Mouse (Mus musculus): ENCODE results near the gene Usp19. TPM values are rescaled to one million over a fixed set of nuclear protein-coding genes. Genes with fewer than 3 reads are reported as not detected.

Usp19 gene
- polyA plus RNA-seq, 1 experiment from 2014 or later: 52.5 TPM

DNA sequence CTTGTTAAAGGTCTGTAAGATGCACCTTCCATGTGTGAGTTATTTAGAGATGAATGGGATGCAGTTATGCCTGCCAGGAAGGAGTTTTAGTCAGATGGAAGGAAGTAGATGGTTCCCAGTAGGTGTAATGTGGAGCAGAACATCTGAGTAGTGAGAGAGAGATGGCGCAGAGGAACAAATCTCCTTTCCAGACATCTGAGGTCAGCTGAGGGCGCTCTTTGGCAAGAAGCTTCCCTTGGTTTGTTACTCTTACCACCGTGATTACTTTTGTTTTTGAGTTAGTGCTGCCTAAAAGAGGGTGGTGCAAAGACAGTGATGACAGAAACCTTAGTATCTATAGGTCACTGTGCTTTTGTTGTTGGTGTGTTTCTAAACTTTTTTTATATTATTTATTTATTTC, 35.0 kb downstream of the Usp19 start:
- no peak for DNase-seq (ENCODE audit: low spot score)
- no peak overlapping the region for H3K9ac ChIP-seq (replicated peaks; ENCODE audit: low read length)
- peaks cover 6% of the 10 kb centered on the region for H3K36me3 ChIP-seq (replicated peaks; ENCODE audit: control insufficient read depth, insufficient read depth, low read depth, low read length)
- no peak for ATAC-seq (replicated peaks; ENCODE audit: insufficient number of reproducible peaks, low FRiP score, low TSS enrichment, low read depth)
- WGBS: 95% methylated on average over 3 of the region's 3 CpGs
- no peak overlapping the region for H3K4me2 ChIP-seq (ENCODE audit: low read depth, low read length)
- H3K4me3 ChIP-seq (ENCODE audit: low read depth, low read length): no peak overlapping the region
- no peaks in the 10 kb centered on the region for H3K27me3 ChIP-seq (ENCODE audit: control insufficient read depth, insufficient read depth, low read length)
- no peaks in the 10 kb centered on the region for H3K9me3 ChIP-seq (replicated peaks; ENCODE audit: control insufficient read depth, low read length)
- no peaks in the 10 kb centered on the region for H3K4me1 ChIP-seq (ENCODE audit: control insufficient read depth, insufficient read depth, low read length)
- no peak overlapping the region for H3K27ac ChIP-seq (replicated peaks; ENCODE audit: low read depth, low read length)

DNA sequence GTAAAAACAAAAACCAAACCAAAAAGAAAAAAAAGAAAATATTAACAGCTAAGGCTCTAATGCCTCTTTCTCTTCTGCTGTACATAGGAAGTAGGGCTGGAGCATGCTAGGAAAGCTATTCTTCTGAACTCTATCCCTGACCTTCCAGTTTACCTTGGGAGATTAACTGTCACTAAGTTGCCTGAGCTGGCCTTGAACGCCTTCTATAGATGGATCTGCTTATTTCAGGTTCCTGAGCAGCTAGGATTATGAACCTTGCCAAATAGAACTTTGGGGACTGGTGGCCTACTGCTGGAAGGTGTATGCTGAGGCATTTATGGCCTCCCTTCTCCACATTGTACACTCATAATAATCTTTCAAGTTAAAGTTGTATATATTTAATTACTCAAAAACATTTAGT, 40.6 kb downstream of the Usp19 start:
- H3K9ac ChIP-seq (replicated peaks; ENCODE audit: low read length): no peak overlapping the region
- no peaks in the 10 kb centered on the region for H3K27me3 ChIP-seq (ENCODE audit: control insufficient read depth, insufficient read depth, low read length)
- DNase-seq (ENCODE audit: low spot score): no peak
- H3K9me3 ChIP-seq (replicated peaks; ENCODE audit: control insufficient read depth, low read length): no peaks in the 10 kb centered on the region
- 94% methylated on average over 1 of the region's 1 CpGs for WGBS
- H3K4me2 ChIP-seq (ENCODE audit: low read depth, low read length): no peak overlapping the region
- no peak overlapping the region for H3K4me3 ChIP-seq (ENCODE audit: low read depth, low read length)
- ATAC-seq (replicated peaks; ENCODE audit: insufficient number of reproducible peaks, low FRiP score, low TSS enrichment, low read depth): no peak
- H3K36me3 ChIP-seq (replicated peaks; ENCODE audit: control insufficient read depth, insufficient read depth, low read depth, low read length): peaks cover 30% of the 10 kb centered on the region
- H3K4me1 ChIP-seq (ENCODE audit: control insufficient read depth, insufficient read depth, low read length): no peaks in the 10 kb centered on the region
- no peak overlapping the region for H3K27ac ChIP-seq (replicated peaks; ENCODE audit: low read depth, low read length)

DNA sequence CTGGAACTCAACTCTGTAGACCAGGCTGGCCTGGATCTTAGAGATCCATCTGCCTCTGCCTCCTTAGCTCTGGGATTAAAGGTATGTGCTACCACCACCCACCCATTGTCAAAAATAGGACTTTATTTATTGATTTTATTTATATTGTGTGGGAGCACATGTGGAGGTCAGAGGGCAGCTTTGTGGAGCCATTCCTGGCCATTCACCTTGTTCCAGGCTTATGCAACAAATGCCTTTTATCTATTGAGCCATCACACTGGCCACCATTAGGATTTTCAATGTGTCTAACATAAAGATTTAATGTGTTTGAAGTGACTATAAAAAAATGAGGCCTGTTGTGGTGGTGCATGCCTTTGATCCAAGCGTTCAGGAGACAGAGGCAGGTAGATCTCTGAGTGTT, 41.1 kb downstream of the Usp19 start:
- 92% methylated on average over 1 of the region's 1 CpGs for WGBS
- Histone ChIP-seq H3K4me3 (ENCODE audit: low read depth, low read length) (no peak overlapping the region), H3K27me3 (ENCODE audit: control insufficient read depth, insufficient read depth, low read length) (no peaks in the 10 kb centered on the region), H3K27ac (replicated peaks; ENCODE audit: low read depth, low read length) (no peak overlapping the region), H3K9ac (replicated peaks; ENCODE audit: low read length) (no peak overlapping the region), H3K4me1 (ENCODE audit: control insufficient read depth, insufficient read depth, low read length) (no peaks in the 10 kb centered on the region), H3K4me2 (ENCODE audit: low read depth, low read length) (no peak overlapping the region), H3K9me3 (replicated peaks; ENCODE audit: control insufficient read depth, low read length) (no peaks in the 10 kb centered on the region), H3K36me3 (replicated peaks; ENCODE audit: control insufficient read depth, insufficient read depth, low read depth, low read length) (peaks cover 30% of the 10 kb centered on the region)
- ATAC-seq (replicated peaks; ENCODE audit: insufficient number of reproducible peaks, low FRiP score, low TSS enrichment, low read depth): no peak
- no peak for DNase-seq (ENCODE audit: low spot score)

DNA sequence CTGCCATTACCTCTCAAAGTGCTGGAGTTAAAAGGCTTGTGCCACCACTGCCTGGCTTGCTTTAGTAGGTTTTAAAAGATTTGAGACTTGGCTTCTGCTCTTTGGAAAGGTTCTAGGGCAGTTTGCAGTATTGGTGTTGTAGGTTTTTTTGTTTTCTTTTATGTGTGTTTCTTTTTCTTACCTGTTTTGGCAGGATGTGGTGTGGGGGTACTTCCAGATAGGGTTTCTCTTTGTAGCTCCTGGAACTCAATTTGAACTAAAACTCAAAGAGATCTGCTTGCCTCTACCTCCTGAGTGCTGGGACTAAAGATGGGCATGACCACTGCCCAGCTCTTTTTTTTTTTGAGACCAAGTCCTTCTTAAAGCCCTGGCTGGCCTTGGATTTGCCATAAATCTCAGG, 50.4 kb downstream of the Usp19 start:
- DNase-seq (ENCODE audit: low spot score) (no peak), ATAC-seq (replicated peaks; ENCODE audit: insufficient number of reproducible peaks, low FRiP score, low TSS enrichment, low read depth) (no peak)
- no peaks in the 10 kb centered on the region for H3K27me3 ChIP-seq (ENCODE audit: control insufficient read depth, insufficient read depth, low read length)
- H3K9me3 ChIP-seq (replicated peaks; ENCODE audit: control insufficient read depth, low read length): no peaks in the 10 kb centered on the region
- H3K4me3 ChIP-seq (ENCODE audit: low read depth, low read length): no peak overlapping the region
- H3K36me3 ChIP-seq (replicated peaks; ENCODE audit: control insufficient read depth, insufficient read depth, low read depth, low read length): peaks cover 30% of the 10 kb centered on the region
- no peak overlapping the region for H3K27ac ChIP-seq (replicated peaks; ENCODE audit: low read depth, low read length)
- H3K9ac ChIP-seq (replicated peaks; ENCODE audit: low read length): no peak overlapping the region
- no peaks in the 10 kb centered on the region for H3K4me1 ChIP-seq (ENCODE audit: control insufficient read depth, insufficient read depth, low read length)
- no peak overlapping the region for H3K4me2 ChIP-seq (ENCODE audit: low read depth, low read length)

DNA sequence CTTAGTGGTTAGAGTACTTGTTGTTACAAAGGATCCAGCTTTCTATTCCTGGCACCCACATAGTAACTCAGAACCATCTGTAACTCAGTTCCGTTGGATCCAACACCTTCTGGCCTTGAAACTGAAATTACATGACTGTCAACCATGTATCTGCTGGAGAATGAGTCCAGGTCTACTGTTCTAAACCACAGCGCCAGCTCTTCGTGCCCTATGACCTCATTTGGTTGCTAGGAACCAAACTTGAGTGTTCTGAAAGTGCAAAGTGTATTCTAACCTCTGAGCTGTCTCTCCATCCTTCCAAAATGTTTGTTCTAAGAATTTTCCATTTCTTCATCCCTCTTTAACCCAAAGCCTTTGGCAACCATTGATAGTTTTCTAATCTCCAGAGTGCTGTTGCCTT, 55.6 kb downstream of the Usp19 start:
- no peak overlapping the region for H3K4me3 ChIP-seq (ENCODE audit: low read depth, low read length)
- no peaks in the 10 kb centered on the region for H3K9me3 ChIP-seq (replicated peaks; ENCODE audit: control insufficient read depth, low read length)
- 95% methylated on average over 3 of the region's 3 CpGs for WGBS
- no peak overlapping the region for H3K9ac ChIP-seq (replicated peaks; ENCODE audit: low read length)
- no peak overlapping the region for H3K4me2 ChIP-seq (ENCODE audit: low read depth, low read length)
- H3K27me3 ChIP-seq (ENCODE audit: control insufficient read depth, insufficient read depth, low read length): no peaks in the 10 kb centered on the region
- peaks cover 29% of the 10 kb centered on the region for H3K36me3 ChIP-seq (replicated peaks; ENCODE audit: control insufficient read depth, insufficient read depth, low read depth, low read length)
- H3K4me1 ChIP-seq (ENCODE audit: control insufficient read depth, insufficient read depth, low read length): no peaks in the 10 kb centered on the region
- no peak for ATAC-seq (replicated peaks; ENCODE audit: insufficient number of reproducible peaks, low FRiP score, low TSS enrichment, low read depth)
- H3K27ac ChIP-seq (replicated peaks; ENCODE audit: low read depth, low read length): no peak overlapping the region
- DNase-seq (ENCODE audit: low spot score): no peak

DNA sequence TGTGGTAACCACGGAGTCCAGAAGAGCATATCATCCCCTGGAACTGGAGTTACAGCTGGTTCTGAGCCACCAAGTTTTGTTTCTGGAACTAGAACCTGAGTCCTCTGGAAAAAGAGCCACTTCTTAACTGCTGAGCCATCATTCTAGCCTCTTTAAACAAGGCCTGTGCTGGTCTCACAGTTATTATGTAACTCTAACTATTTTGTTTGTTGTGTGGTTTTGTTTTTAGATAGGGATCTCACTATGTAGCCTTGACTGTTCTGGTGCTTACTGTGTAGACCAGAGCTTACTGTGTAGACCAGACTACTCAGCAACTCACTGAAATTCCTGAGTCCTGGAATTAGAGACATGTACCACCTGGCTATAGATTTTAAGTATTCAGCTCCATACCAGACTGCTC, 56.5 kb downstream of the Usp19 start:
- Histone ChIP-seq H3K4me2 (ENCODE audit: low read depth, low read length) (no peak overlapping the region), H3K9me3 (replicated peaks; ENCODE audit: control insufficient read depth, low read length) (no peaks in the 10 kb centered on the region), H3K4me1 (ENCODE audit: control insufficient read depth, insufficient read depth, low read length) (no peaks in the 10 kb centered on the region), H3K4me3 (ENCODE audit: low read depth, low read length) (no peak overlapping the region), H3K9ac (replicated peaks; ENCODE audit: low read length) (no peak overlapping the region), H3K36me3 (replicated peaks; ENCODE audit: control insufficient read depth, insufficient read depth, low read depth, low read length) (peaks cover 21% of the 10 kb centered on the region), H3K27me3 (ENCODE audit: control insufficient read depth, insufficient read depth, low read length) (no peaks in the 10 kb centered on the region), H3K27ac (replicated peaks; ENCODE audit: low read depth, low read length) (no peak overlapping the region)
- WGBS: 98% methylated on average over 1 of the region's 1 CpGs
- ATAC-seq (replicated peaks; ENCODE audit: insufficient number of reproducible peaks, low FRiP score, low TSS enrichment, low read depth): no peak
- DNase-seq (ENCODE audit: low spot score): no peak

Other genes with a start within 250 kb of the Usp19 start
- 44.5 and 49.8 TPM in 2 replicates for gene Dag1, start 226.6 kb upstream of the Usp19 start, polyA plus RNA-seq (2014; fragmentation: Nextera tagmentation; extraction: Ambion mirVana)
- gene Nicn1, start 200.2 kb upstream of the Usp19 start, polyA plus RNA-seq (2014; fragmentation: Nextera tagmentation; extraction: Ambion mirVana): 48.4 TPM in 2 replicates
- 14.6 and 16.4 TPM in 2 replicates for gene Amt, start 193.7 kb upstream of the Usp19 start, polyA plus RNA-seq (2014; fragmentation: Nextera tagmentation; extraction: Ambion mirVana)
- 282 and 303 TPM in 2 replicates for gene Rhoa, start 184.5 kb upstream of the Usp19 start, polyA plus RNA-seq (2014; fragmentation: Nextera tagmentation; extraction: Ambion mirVana)
- 20.6 and 25.4 TPM in 2 replicates for gene Tcta, start 184.4 kb upstream of the Usp19 start, polyA plus RNA-seq (2014; fragmentation: Nextera tagmentation; extraction: Ambion mirVana)
- 888 and 899 TPM in 2 replicates for gene Gpx1, start 151.7 kb upstream of the Usp19 start, polyA plus RNA-seq (2014; fragmentation: Nextera tagmentation; extraction: Ambion mirVana)
- 128 and 149 TPM in 2 replicates for gene Usp4, start 142.7 kb upstream of the Usp19 start, polyA plus RNA-seq (2014; fragmentation: Nextera tagmentation; extraction: Ambion mirVana)
- gene 1700102P08Rik, start 97.8 kb upstream of the Usp19 start, polyA plus RNA-seq (2014; fragmentation: Nextera tagmentation; extraction: Ambion mirVana): 0.59 and 0.76 TPM in 2 replicates
- gene Ccdc36, start 62.1 kb upstream of the Usp19 start, polyA plus RNA-seq (2014; fragmentation: Nextera tagmentation; extraction: Ambion mirVana): 1.5 and 1.7 TPM in 2 replicates
- gene BC048562, start 54.1 kb upstream of the Usp19 start, polyA plus RNA-seq (2014; fragmentation: Nextera tagmentation; extraction: Ambion mirVana): not detected in 2 replicates
- gene Ccdc71, start 30.1 kb upstream of the Usp19 start, polyA plus RNA-seq (2014; fragmentation: Nextera tagmentation; extraction: Ambion mirVana): 49.1 and 63.2 TPM in 2 replicates
- gene Klhdc8b, start 29.0 kb upstream of the Usp19 start, polyA plus RNA-seq (2014; fragmentation: Nextera tagmentation; extraction: Ambion mirVana): 19.0 and 22.4 TPM in 2 replicates
- gene Lamb2, start 10.9 kb upstream of the Usp19 start, polyA plus RNA-seq (2014; fragmentation: Nextera tagmentation; extraction: Ambion mirVana): 15.3 and 15.4 TPM in 2 replicates
- 130 and 138 TPM in 2 replicates for gene Qars, start 17.1 kb downstream of the Usp19 start, polyA plus RNA-seq (2014; fragmentation: Nextera tagmentation; extraction: Ambion mirVana)
- 165 and 168 TPM in 2 replicates for gene Qrich1, start 26.2 kb downstream of the Usp19 start, polyA plus RNA-seq (2014; fragmentation: Nextera tagmentation; extraction: Ambion mirVana)
- gene Impdh2, start 69.7 kb downstream of the Usp19 start, polyA plus RNA-seq (2014; fragmentation: Nextera tagmentation; extraction: Ambion mirVana): 242 and 248 TPM in 2 replicates
- 48.4 and 49.0 TPM in 2 replicates for gene Ndufaf3, start 76.8 kb downstream of the Usp19 start, polyA plus RNA-seq (2014; fragmentation: Nextera tagmentation; extraction: Ambion mirVana)
- 167 and 185 TPM in 2 replicates for gene Dalrd3, start 79.3 kb downstream of the Usp19 start, polyA plus RNA-seq (2014; fragmentation: Nextera tagmentation; extraction: Ambion mirVana)
- gene Wdr6, start 88.1 kb downstream of the Usp19 start, polyA plus RNA-seq (2014; fragmentation: Nextera tagmentation; extraction: Ambion mirVana): 118 and 130 TPM in 2 replicates
- gene P4htm, start 107.1 kb downstream of the Usp19 start, polyA plus RNA-seq (2014; fragmentation: Nextera tagmentation; extraction: Ambion mirVana): 6.4 and 8.1 TPM in 2 replicates
- 44.1 and 48.4 TPM in 2 replicates for gene Arih2, start 158.8 kb downstream of the Usp19 start, polyA plus RNA-seq (2014; fragmentation: Nextera tagmentation; extraction: Ambion mirVana)
- gene Slc25a20, start 171.5 kb downstream of the Usp19 start, polyA plus RNA-seq (2014; fragmentation: Nextera tagmentation; extraction: Ambion mirVana): 30.8 and 34.5 TPM in 2 replicates
- 36.2 and 37.9 TPM in 2 replicates for gene Prkar2a, start 198.7 kb downstream of the Usp19 start, polyA plus RNA-seq (2014; fragmentation: Nextera tagmentation; extraction: Ambion mirVana)

Measured in embryonic facial prominence, embryonic 11.5 days (tissue).